Mouse (Mus musculus): ENCODE data around the gene Ap2a2. TPM values are rescaled to one million over a fixed set of nuclear protein-coding genes. Genes with fewer than 3 reads are reported as not detected.

Ap2a2 gene
- polyA plus RNA-seq, 1 experiment = not detected

GRCm38 (mm10) chr7:141612371-141612760 is 50.4 kb downstream of the Ap2a2 start:
- TF ChIP-seq GATA1 (IDR thresholded peaks at IDR 0.05; ENCODE audit: low read length) = no peak

GRCm38 (mm10) chr7:141612791-141613190 is 50.8 kb downstream of the Ap2a2 start:
- TF ChIP-seq GATA1 (IDR thresholded peaks at IDR 0.05; ENCODE audit: low read length) = no peak

- no peak for TF ChIP-seq GATA1 (IDR thresholded peaks at IDR 0.05; ENCODE audit: low read length)
Measured at GRCm38 (mm10) chr7:141614329-141614832, 52.4 kb downstream of the Ap2a2 start.

GRCm38 (mm10) chr7:141624214-141624613 is 62.2 kb downstream of the Ap2a2 start:
- TF ChIP-seq GATA1 (IDR thresholded peaks at IDR 0.05; ENCODE audit: low read length) = no peak

- no peak for TF ChIP-seq GATA1 (IDR thresholded peaks at IDR 0.05; ENCODE audit: low read length)
Measured at GRCm38 (mm10) chr7:141625120-141625810, 63.3 kb downstream of the Ap2a2 start.

GRCm38 (mm10) chr7:141628018-141628417 is 66.0 kb downstream of the Ap2a2 start:
- no peak for TF ChIP-seq GATA1 (IDR thresholded peaks at IDR 0.05; ENCODE audit: low read length)

GRCm38 (mm10) chr7:141629241-141629640 is 67.3 kb downstream of the Ap2a2 start:
- no peak for TF ChIP-seq GATA1 (IDR thresholded peaks at IDR 0.05; ENCODE audit: low read length)

GRCm38 (mm10) chr7:141642375-141642774 is 80.4 kb downstream of the Ap2a2 start:
- TF ChIP-seq GATA1 (IDR thresholded peaks at IDR 0.05; ENCODE audit: low read length) = no peak

- TF ChIP-seq GATA1 (IDR thresholded peaks at IDR 0.05; ENCODE audit: low read length) = no peak
Measured at GRCm38 (mm10) chr7:141643160-141643559, 81.2 kb downstream of the Ap2a2 start.

GRCm38 (mm10) chr7:141647083-141647482 is 85.1 kb downstream of the Ap2a2 start:
- TF ChIP-seq GATA1 (IDR thresholded peaks at IDR 0.05; ENCODE audit: low read length) = no peak

GRCm38 (mm10) chr7:141647815-141648214 is 85.8 kb downstream of the Ap2a2 start:
- no peak for TF ChIP-seq GATA1 (IDR thresholded peaks at IDR 0.05; ENCODE audit: low read length)

GRCm38 (mm10) chr7:141652191-141652590 is 90.2 kb downstream of the Ap2a2 start:
- TF ChIP-seq GATA1 (IDR thresholded peaks at IDR 0.05; ENCODE audit: low read length) = no peak

GRCm38 (mm10) chr7:141660346-141660745 is 98.4 kb downstream of the Ap2a2 start:
- no peak for TF ChIP-seq GATA1 (IDR thresholded peaks at IDR 0.05; ENCODE audit: low read length)

- no peak for TF ChIP-seq GATA1 (IDR thresholded peaks at IDR 0.05; ENCODE audit: low read length)
Measured at GRCm38 (mm10) chr7:141661481-141661880, 99.5 kb downstream of the Ap2a2 start.

- no peak for TF ChIP-seq GATA1 (IDR thresholded peaks at IDR 0.05; ENCODE audit: low read length)
Measured at GRCm38 (mm10) chr7:141662223-141662622, 100.2 kb downstream of the Ap2a2 start.

GRCm38 (mm10) chr7:141666190-141666589 is 104.2 kb downstream of the Ap2a2 start:
- TF ChIP-seq GATA1 (IDR thresholded peaks at IDR 0.05; ENCODE audit: low read length) = no peak

- TF ChIP-seq GATA1 (IDR thresholded peaks at IDR 0.05; ENCODE audit: low read length) = no peak
Measured at GRCm38 (mm10) chr7:141670999-141671398, 109.0 kb downstream of the Ap2a2 start.

Data from G1E-ER4 (cell line).